10 mouse cellular contexts compared by ENCODE assay signal in the genomic region with DNA sequence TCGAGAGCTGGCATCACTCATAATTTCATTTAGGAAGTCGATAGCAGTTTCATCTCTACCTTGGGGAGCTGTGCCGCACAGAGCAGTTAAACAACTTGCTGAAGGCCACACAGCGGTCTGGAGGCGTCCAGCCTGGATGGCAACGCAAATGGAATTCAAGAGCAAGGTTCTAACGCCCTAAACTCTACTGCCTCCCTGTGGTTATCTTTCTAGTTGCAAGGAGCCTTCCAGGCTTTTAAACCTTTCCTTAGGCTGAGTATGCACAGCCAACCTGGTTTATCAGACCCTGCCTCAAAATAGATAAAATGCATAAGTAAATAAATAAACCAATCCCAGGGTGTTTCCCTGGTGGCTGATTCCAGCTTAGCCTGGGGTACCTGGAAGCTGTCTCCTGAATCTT. TPM values are rescaled to one million over a fixed set of nuclear protein-coding genes. Genes with fewer than 3 reads are reported as not detected.
DNase-seq lines count a peak whose midpoint lies in the region; ATAC-seq and TF ChIP-seq lines count a peak whose summit lies in the region.
"Had no signal": no experiment of that assay in that cellular context is flagged by ENCODE, and none has a peak within 500 bp of the region (broad histone marks: within the 10 kb centered on the region; RNA-seq: fewer than 3 reads in every experiment).

No protein-coding gene starts in this region.

- no peaks in the 10 kb centered on the region for H3K79me2 ChIP-seq in heart, adult 2 months (replicated peaks; ENCODE audit: control insufficient read depth, insufficient read depth, low read length)

- H3K9ac ChIP-seq in heart, adult 2 months (ENCODE audit: low read depth, low read length): no peak overlapping the region
- H3K9ac ChIP-seq in kidney, postnatal 0 days (ENCODE audit: low read depth, low read length): no peak overlapping the region
- H3K9ac ChIP-seq: embryonic facial prominence, embryonic 12.5 days; midbrain, embryonic 12.5 days had no signal

- no peak for TF ChIP-seq POLR2A in heart, adult 2 months (IDR thresholded peaks at IDR 0.05; ENCODE audit: insufficient read depth, low read depth, low read length)

- no peak for ATAC-seq in kidney, postnatal 0 days (replicated peaks; ENCODE audit: low FRiP score, low read depth)

- H3K27me3 ChIP-seq in heart, adult 2 months (ENCODE audit: control insufficient read depth, insufficient read depth, low read length): no peaks in the 10 kb centered on the region
- H3K27me3 ChIP-seq in E14TG2a.4 (ENCODE audit: insufficient read depth, low read length): no peaks in the 10 kb centered on the region
- H3K27me3 ChIP-seq in kidney, postnatal 0 days (ENCODE audit: insufficient read depth, low read length): no peaks in the 10 kb centered on the region
- H3K27me3 ChIP-seq: embryonic facial prominence, embryonic 12.5 days; midbrain, embryonic 12.5 days had no signal

- intact Hi-C loops in heart, adult 2 months (cut with DNase I): loop anchor here (2.0 to 5.0 kb wide), 2 partner anchors 60 to 193 kb away; partner anchors contain the start of genes Cep95, Ddx5 and Smurf2
- intact Hi-C loops in heart, postnatal 25 days (cut with DNase I): loop anchor here (1.0 kb wide), 1 partner anchor 128 kb away; no protein-coding TSS in a partner anchor

- no peaks in the 10 kb centered on the region for H3K9me3 ChIP-seq in E14TG2a.4 (ENCODE audit: low read length)
- H3K9me3 ChIP-seq in kidney, postnatal 0 days (replicated peaks; ENCODE audit: low read length): no peaks in the 10 kb centered on the region
- H3K9me3 ChIP-seq: embryonic facial prominence, embryonic 12.5 days; midbrain, embryonic 12.5 days had no signal

- no peaks in the 10 kb centered on the region for H3K36me3 ChIP-seq in heart, adult 2 months (ENCODE audit: control insufficient read depth, insufficient read depth, low read length)
- peaks cover 19% of the 10 kb centered on the region for H3K36me3 ChIP-seq in E14TG2a.4 (ENCODE audit: insufficient read depth, low read length)
- H3K36me3 ChIP-seq in kidney, postnatal 0 days (ENCODE audit: insufficient read depth, low read length): no peaks in the 10 kb centered on the region
- H3K36me3 ChIP-seq: embryonic facial prominence, embryonic 12.5 days; midbrain, embryonic 12.5 days had no signal

- TF ChIP-seq EP300 in heart, adult 2 months (IDR thresholded peaks at IDR 0.05; ENCODE audit: insufficient read depth, low read depth, low read length): peak; percentile 83; the same call in 1 of the 2 replicates

- no peak overlapping the region for H3K4me3 ChIP-seq in heart, adult 2 months
- no peak overlapping the region for H3K4me3 ChIP-seq in E14TG2a.4 (replicated peaks; ENCODE audit: low read length)
- H3K4me3 ChIP-seq in kidney, postnatal 0 days (replicated peaks; ENCODE audit: low read depth, low read length): no peak overlapping the region
- H3K4me3 ChIP-seq: embryonic facial prominence, embryonic 12.5 days; midbrain, embryonic 12.5 days had no signal

- H3K4me2 ChIP-seq in kidney, postnatal 0 days (ENCODE audit: low read length): no peak overlapping the region
- H3K4me2 ChIP-seq: embryonic facial prominence, embryonic 12.5 days; midbrain, embryonic 12.5 days had no signal

- peaks cover 14% of the 10 kb centered on the region for H3K4me1 ChIP-seq in heart, adult 2 months (ENCODE audit: control insufficient read depth, insufficient read depth, low read length)
- no peaks in the 10 kb centered on the region for H3K4me1 ChIP-seq in E14TG2a.4 (replicated peaks; ENCODE audit: low read depth, low read length)
- H3K4me1 ChIP-seq in kidney, postnatal 0 days (replicated peaks; ENCODE audit: insufficient read depth, low read length): peaks cover 13% of the 10 kb centered on the region; the same call in 1 of the 2 replicates
- H3K4me1 ChIP-seq: midbrain, embryonic 12.5 days had no signal

- WGBS in heart, adult 2 months: 15% methylated on average over 7 of the region's 7 CpGs
- 19% methylated on average over 7 of the region's 7 CpGs for WGBS in kidney, postnatal 0 days

- peak; percentile 53 to 59 for DNase-seq in heart, adult 2 months
- no peak for DNase-seq in heart, postnatal 25 days (ENCODE audit: low spot score)
- peak; percentile 39 for DNase-seq in cerebellum, adult 11-12 months
- DNase-seq in gastrocnemius, adult 8-10 months (ENCODE audit: low spot score in 2 of 2): peak; percentile 22 to 32
- DNase-seq in kidney, postnatal 0 days (ENCODE audit: low spot score): peak; percentile 89
- DNase-seq in lung, adult 18-20 months: peak; percentile 52 to 76
- DNase-seq in right cerebral cortex, postnatal 25 days: peak; percentile 11

- no peak overlapping the region for H3K27ac ChIP-seq in heart, adult 2 months
- H3K27ac ChIP-seq in kidney, postnatal 0 days: no peak overlapping the region
- H3K27ac ChIP-seq: embryonic facial prominence, embryonic 12.5 days; midbrain, embryonic 12.5 days had no signal

- peak; percentile 92 for TF ChIP-seq CTCF in heart, adult 2 months (IDR thresholded peaks at IDR 0.05)
- TF ChIP-seq CTCF in E14TG2a.4 (conservative IDR thresholded peaks at IDR 0.05; ENCODE audit: low read length): peak; percentile 82
- peak; percentile 89 for TF ChIP-seq CTCF in kidney, postnatal 0 days (IDR thresholded peaks at IDR 0.05; ENCODE audit: low read depth)

RNA-seq across cellular contexts. Expression of gene Kpna2, which starts 18.9 kb away (rescaled TPM):
- 10 to 100 TPM; 61.1 to 62.9 TPM for total RNA-seq in heart, adult 2 months (2021)
- 19.5 and 35.7 TPM in 2 replicates for polyA plus RNA-seq in heart, adult 2 months (2012; rRNA removed)
- total RNA-seq in heart, postnatal 25 days (2021): 10 to 100 TPM; 69.0 to 75.5 TPM
- 10 to 100 TPM in 3 of 4 experiments, 1 to 10 TPM in 1; 8.2 to 15.4 (median 13.4) TPM for total RNA-seq in gastrocnemius, adult 8-10 months (2022)
- polyA plus RNA-seq in kidney, postnatal 0 days (2015; fragmentation: Nextera tagmentation; extraction: Ambion mirVana): 157 and 170 TPM in 2 replicates

RNA-seq across cellular contexts. Expression of gene 1810010H24Rik, which starts 45.0 kb away (rescaled TPM):
- total RNA-seq in heart, adult 2 months (2021): 1 to 10 TPM; 1.9 to 3.0 TPM
- polyA plus RNA-seq in heart, adult 2 months (2012; rRNA removed): 1.9 and 2.7 TPM in 2 replicates
- total RNA-seq in heart, postnatal 25 days (2021): 1 to 10 TPM; 2.3 TPM
- 1 to 10 TPM; 1.6 to 2.4 (median 1.9) TPM for total RNA-seq in gastrocnemius, adult 8-10 months (2022)
- polyA plus RNA-seq in kidney, postnatal 0 days (2015; fragmentation: Nextera tagmentation; extraction: Ambion mirVana): 4.2 and 5.1 TPM in 2 replicates

RNA-seq across cellular contexts. Expression of gene Smurf2, which starts 59.9 kb away (rescaled TPM):
- 10 to 100 TPM; 39.9 to 41.0 TPM for total RNA-seq in heart, adult 2 months (2021)
- polyA plus RNA-seq in heart, adult 2 months (2012; rRNA removed): 9.5 and 14.9 TPM in 2 replicates
- total RNA-seq in heart, postnatal 25 days (2021): 10 to 100 TPM; 35.4 to 41.0 TPM
- total RNA-seq in gastrocnemius, adult 8-10 months (2022): 10 to 100 TPM; 25.3 to 32.9 (median 28.0) TPM
- polyA plus RNA-seq in kidney, postnatal 0 days (2015; fragmentation: Nextera tagmentation; extraction: Ambion mirVana): 11.2 and 12.3 TPM in 2 replicates
